Mouse (Mus musculus) myocyte (in vitro differentiated cells): Measurements from ENCODE around the gene Ppil6.

Source experiments
- E2F4 ChIP-seq: IDR thresholded peaks from one replicate; pipeline ENCODE4 v1.6.1; 2011; ENCODE audit warnings: mild to moderate bottlenecking, control low read depth, moderate library complexity; ENCODE audit not compliant: insufficient read depth
- MAX ChIP-seq: IDR thresholded peaks from one replicate; pipeline ENCODE4 v1.6.1; 2011; ENCODE audit warnings: low read depth, mild to moderate bottlenecking, control low read depth
- MYOD1 ChIP-seq, 3 experiments: IDR thresholded peaks; one replicate each; pipeline ENCODE4 v1.6.1; 2011; ENCODE audit warnings: control low read depth in 2 of 3, low read depth in 2 of 3, mild to moderate bottlenecking in 2 of 3, moderate library complexity in 1 of 3; ENCODE audit not compliant: insufficient read length in 2 of 3, control insufficient read depth in 1 of 3
- MYOG ChIP-seq, 3 experiments: IDR thresholded peaks; one replicate each; pipeline ENCODE4 v1.6.1; 2011; ENCODE audit warnings: control low read depth in 2 of 3, low read depth in 2 of 3, mild to moderate bottlenecking in 2 of 3; ENCODE audit not compliant: insufficient read length in 2 of 3, control insufficient read depth in 1 of 3, insufficient read depth in 1 of 3
- POLR2A ChIP-seq: IDR thresholded peaks from one replicate; pipeline ENCODE4 v1.6.1; 2011; ENCODE audit warnings: low read depth, mild to moderate bottlenecking, control low read depth, moderate library complexity; ENCODE audit not compliant: insufficient read length
- POLR2AphosphoS2 ChIP-seq: IDR thresholded peaks from one replicate; pipeline ENCODE4 v1.6.1; 2011; ENCODE audit warnings: low read depth, control low read depth; ENCODE audit not compliant: insufficient read length
- REST ChIP-seq: IDR thresholded peaks from one replicate; pipeline ENCODE4 v1.6.1; 2011; ENCODE audit warnings: mild to moderate bottlenecking, control low read depth, moderate library complexity; ENCODE audit not compliant: insufficient read depth, insufficient read length
- TCF12 ChIP-seq: IDR thresholded peaks from one replicate; pipeline ENCODE4 v1.6.1; 2011; ENCODE audit warnings: mild to moderate bottlenecking, control low read depth; ENCODE audit not compliant: poor library complexity, insufficient read depth, severe bottlenecking
- USF1 ChIP-seq: IDR thresholded peaks from one replicate; pipeline ENCODE4 v1.6.1; 2011; ENCODE audit warnings: low read depth, mild to moderate bottlenecking, control low read depth, moderate library complexity

- TF ChIP-seq REST, result no peak
- no peak for TF ChIP-seq POLR2A
- no peak for TF ChIP-seq MAX
- no peak for TF ChIP-seq MYOG (IDR thresholded peaks at IDR 0.05; ENCODE audit: control insufficient read depth in 1 of 3, insufficient read depth in 1 of 3, insufficient read length in 2 of 3, low read depth in 2 of 3)
- TF ChIP-seq E2F4, result no peak
- TF ChIP-seq USF1, result no peak
- no peak for TF ChIP-seq POLR2AphosphoS2
- TF ChIP-seq MYOD1 (IDR thresholded peaks at IDR 0.05; ENCODE audit: control insufficient read depth in 1 of 3, insufficient read length in 2 of 3, low read depth in 2 of 3), result no peak
- no peak for TF ChIP-seq TCF12
Measured at GRCm38 (mm10) chr10:41520410-41520673, 30.1 kb downstream of the Ppil6 start.
